In the genomic region with DNA sequence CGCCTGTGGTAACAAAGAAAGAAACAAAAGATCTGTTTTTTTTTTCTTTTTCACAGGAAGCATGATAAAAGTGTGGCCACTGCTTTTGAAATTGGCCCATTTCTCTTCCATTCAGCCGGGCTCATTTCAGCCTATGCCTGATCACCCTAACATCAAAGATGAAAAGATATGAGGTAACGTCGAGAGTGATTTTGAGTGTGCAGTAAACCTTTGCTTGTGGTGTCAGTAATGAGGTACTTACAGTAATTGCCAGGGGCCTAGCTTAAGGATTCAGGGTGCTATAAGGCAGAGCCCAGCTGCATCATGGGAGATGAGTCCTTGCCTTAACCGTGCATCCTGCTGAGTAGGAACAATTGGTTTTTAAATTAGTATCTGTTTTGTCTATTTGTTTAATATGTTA, we compare ENCODE assay signal across 19 mouse cellular contexts.
DNase-seq lines count a peak whose midpoint lies in the region; ATAC-seq and TF ChIP-seq lines count a peak whose summit lies in the region.
"Had no signal": no experiment of that assay in that cellular context is flagged by ENCODE, and none has a peak within 500 bp of the region (broad histone marks: within the 10 kb centered on the region; RNA-seq: fewer than 3 reads in every experiment).

No protein-coding gene starts in this region.

- H3K9me3 ChIP-seq in forebrain, embryonic 11.5 days (ENCODE audit: control insufficient read depth, low read length), result no peaks in the 10 kb centered on the region
- no peaks in the 10 kb centered on the region for H3K9me3 ChIP-seq in forebrain, postnatal 0 days (ENCODE audit: low read length)
- no peaks in the 10 kb centered on the region for H3K9me3 ChIP-seq in midbrain, embryonic 14.5 days (ENCODE audit: control insufficient read depth, low read length)
- H3K9me3 ChIP-seq in midbrain, postnatal 0 days (ENCODE audit: low read length), result no peaks in the 10 kb centered on the region
- no peaks in the 10 kb centered on the region for H3K9me3 ChIP-seq in limb, embryonic 11.5 days (ENCODE audit: control insufficient read depth, low read length)
- no peaks in the 10 kb centered on the region for H3K9me3 ChIP-seq in neural tube, embryonic 15.5 days (replicated peaks)
- H3K9me3 ChIP-seq: heart, embryonic 12.5 days; intestine, embryonic 15.5 days had no signal

- ATAC-seq in forebrain, embryonic 11.5 days (replicated peaks; ENCODE audit: low FRiP score), result peak; percentile 67
- ATAC-seq in forebrain, postnatal 0 days, result no peak
- ATAC-seq in midbrain, embryonic 14.5 days (ENCODE audit: low FRiP score, low TSS enrichment), result no peak
- ATAC-seq in midbrain, postnatal 0 days (ENCODE audit: low FRiP score), result no peak
- peak; percentile 32; the same call in 1 of the 2 replicates for ATAC-seq in limb, embryonic 11.5 days (ENCODE audit: insufficient number of reproducible peaks, low FRiP score, low TSS enrichment, low read depth)
- ATAC-seq in neural tube, embryonic 15.5 days (ENCODE audit: low FRiP score), result no peak
- ATAC-seq: intestine, embryonic 15.5 days; liver, postnatal 0 days had no signal

- DNase-seq in forebrain, embryonic 11.5 days (ENCODE audit: low spot score), result no peak
- DNase-seq in forebrain, postnatal 0 days, result no peak
- no peak for DNase-seq in midbrain, embryonic 14.5 days
- no peak for DNase-seq in midbrain, postnatal 0 days (ENCODE audit: low spot score)
- peak; percentile 36 for DNase-seq in limb, embryonic 11.5 days (ENCODE audit: low spot score)
- no peak for DNase-seq in gastrocnemius, adult 2 months
- DNase-seq in testis, postnatal 14 days (ENCODE audit: low spot score), result no peak
- DNase-seq: adrenal gland, adult 8-10 months; cerebellum, adult 11 months; cerebellum, postnatal 14 days; left cerebral cortex, postnatal 4 days; liver, postnatal 0 days; retina, postnatal 1 day; right cerebral cortex, postnatal 4 days; thymus, postnatal 4 days had no signal

- H3K9ac ChIP-seq in forebrain, embryonic 11.5 days (ENCODE audit: low read length), result no peak overlapping the region
- H3K9ac ChIP-seq in forebrain, postnatal 0 days, result no peak overlapping the region
- H3K9ac ChIP-seq in midbrain, embryonic 14.5 days (replicated peaks; ENCODE audit: low read length), result no peak overlapping the region
- no peak overlapping the region for H3K9ac ChIP-seq in midbrain, postnatal 0 days (replicated peaks; ENCODE audit: low read length, poor library complexity, severe bottlenecking)
- no peak overlapping the region for H3K9ac ChIP-seq in limb, embryonic 11.5 days (ENCODE audit: low read length)
- no peak overlapping the region for H3K9ac ChIP-seq in neural tube, embryonic 15.5 days (replicated peaks)
- H3K9ac ChIP-seq: heart, embryonic 12.5 days; intestine, embryonic 15.5 days; liver, postnatal 0 days had no signal

- TF ChIP-seq CTCF in forebrain, postnatal 0 days (IDR thresholded peaks at IDR 0.05; ENCODE audit: low read depth), result no peak
- no peak for TF ChIP-seq CTCF in midbrain, postnatal 0 days (IDR thresholded peaks at IDR 0.05)
- no peak for TF ChIP-seq CTCF in gastrocnemius, adult 2 months (IDR thresholded peaks at IDR 0.05)

- H3K27ac ChIP-seq in forebrain, embryonic 11.5 days (ENCODE audit: low read depth, low read length), result no peak overlapping the region
- no peak overlapping the region for H3K27ac ChIP-seq in forebrain, postnatal 0 days (ENCODE audit: low read depth, low read length)
- H3K27ac ChIP-seq in midbrain, embryonic 14.5 days (replicated peaks; ENCODE audit: low read depth, low read length), result peak overlapping the region; percentile 13; the same call in 1 of the 2 replicates
- no peak overlapping the region for H3K27ac ChIP-seq in midbrain, postnatal 0 days (ENCODE audit: low read depth, low read length)
- H3K27ac ChIP-seq in limb, embryonic 11.5 days (replicated peaks; ENCODE audit: low read depth, low read length), result no peak overlapping the region; the same call in 1 of the 2 replicates
- peak overlapping the region; percentile 46; the same call in 1 of the 2 replicates for H3K27ac ChIP-seq in neural tube, embryonic 15.5 days (replicated peaks)
- no peak overlapping the region for H3K27ac ChIP-seq in gastrocnemius, adult 2 months
- H3K27ac ChIP-seq: intestine, embryonic 15.5 days had no signal

- no peak overlapping the region for H3K4me2 ChIP-seq in forebrain, embryonic 11.5 days (ENCODE audit: low read depth, low read length, severe bottlenecking)
- no peak overlapping the region for H3K4me2 ChIP-seq in forebrain, postnatal 0 days (ENCODE audit: low read depth)
- H3K4me2 ChIP-seq in midbrain, embryonic 14.5 days (ENCODE audit: low read length), result no peak overlapping the region
- no peak overlapping the region for H3K4me2 ChIP-seq in midbrain, postnatal 0 days (ENCODE audit: low read depth, low read length, poor library complexity, severe bottlenecking)
- no peak overlapping the region for H3K4me2 ChIP-seq in limb, embryonic 11.5 days (ENCODE audit: low read depth, severe bottlenecking)
- H3K4me2 ChIP-seq in neural tube, embryonic 15.5 days, result no peak overlapping the region
- H3K4me2 ChIP-seq: heart, embryonic 12.5 days; intestine, embryonic 15.5 days had no signal

- intact Hi-C loops in gastrocnemius, adult 2 months (cut with DNase I), result no loop called here

- WGBS in forebrain, embryonic 11.5 days, result 40% methylated on average over 5 of the region's 5 CpGs
- WGBS in forebrain, postnatal 0 days, result 14% methylated on average over 5 of the region's 5 CpGs
- 37% methylated on average over 5 of the region's 5 CpGs for WGBS in midbrain, embryonic 14.5 days
- 35% methylated on average over 5 of the region's 5 CpGs for WGBS in midbrain, postnatal 0 days
- 11% methylated on average over 5 of the region's 5 CpGs for WGBS in limb, embryonic 11.5 days
- 9% methylated on average over 5 of the region's 5 CpGs for WGBS in neural tube, embryonic 15.5 days

- H3K4me1 ChIP-seq in forebrain, embryonic 11.5 days (replicated peaks; ENCODE audit: control insufficient read depth, insufficient read depth, low read length), result no peaks in the 10 kb centered on the region
- H3K4me1 ChIP-seq in forebrain, postnatal 0 days (ENCODE audit: insufficient read depth), result no peaks in the 10 kb centered on the region
- H3K4me1 ChIP-seq in midbrain, embryonic 14.5 days (ENCODE audit: control insufficient read depth, insufficient read depth, low read length), result peaks cover 7% of the 10 kb centered on the region
- H3K4me1 ChIP-seq in midbrain, postnatal 0 days (ENCODE audit: insufficient read depth, low read length), result no peaks in the 10 kb centered on the region
- 0 out of 2 replicates have a peak, but pooled peaks cover 4% of the 10 kb centered on the region for H3K4me1 ChIP-seq in limb, embryonic 11.5 days (ENCODE audit: control insufficient read depth, insufficient read depth, low read length)
- H3K4me1 ChIP-seq in neural tube, embryonic 15.5 days, result peaks cover 22% of the 10 kb centered on the region

- H3K27me3 ChIP-seq in forebrain, embryonic 11.5 days (ENCODE audit: control insufficient read depth, insufficient read depth, low read length), result no peaks in the 10 kb centered on the region
- no peaks in the 10 kb centered on the region for H3K27me3 ChIP-seq in forebrain, postnatal 0 days (ENCODE audit: insufficient read depth, low read length)
- H3K27me3 ChIP-seq in midbrain, embryonic 14.5 days (ENCODE audit: control insufficient read depth, insufficient read depth, low read length), result no peaks in the 10 kb centered on the region
- no peaks in the 10 kb centered on the region for H3K27me3 ChIP-seq in midbrain, postnatal 0 days (ENCODE audit: insufficient read depth, low read length)
- no peaks in the 10 kb centered on the region for H3K27me3 ChIP-seq in limb, embryonic 11.5 days (ENCODE audit: control insufficient read depth, insufficient read depth, low read length)
- H3K27me3 ChIP-seq in neural tube, embryonic 15.5 days (replicated peaks), result no peaks in the 10 kb centered on the region
- H3K27me3 ChIP-seq: CH12.LX; heart, embryonic 12.5 days; intestine, embryonic 15.5 days had no signal

- H3K4me3 ChIP-seq in forebrain, embryonic 11.5 days (ENCODE audit: low read depth, low read length), result no peak overlapping the region
- no peak overlapping the region for H3K4me3 ChIP-seq in forebrain, postnatal 0 days (ENCODE audit: low read depth, low read length)
- no peak overlapping the region for H3K4me3 ChIP-seq in midbrain, embryonic 14.5 days (replicated peaks; ENCODE audit: low read depth, low read length)
- no peak overlapping the region for H3K4me3 ChIP-seq in midbrain, postnatal 0 days (ENCODE audit: low read depth, low read length)
- H3K4me3 ChIP-seq in limb, embryonic 11.5 days (ENCODE audit: low read depth, low read length), result no peak overlapping the region
- no peak overlapping the region for H3K4me3 ChIP-seq in neural tube, embryonic 15.5 days (replicated peaks)
- H3K4me3 ChIP-seq in gastrocnemius, adult 2 months, result no peak overlapping the region
- H3K4me3 ChIP-seq: heart, embryonic 12.5 days; intestine, embryonic 15.5 days had no signal

- H3K36me3 ChIP-seq in forebrain, embryonic 11.5 days (ENCODE audit: control insufficient read depth, insufficient read depth, low read length), result no peaks in the 10 kb centered on the region
- H3K36me3 ChIP-seq in forebrain, postnatal 0 days (ENCODE audit: insufficient read depth), result no peaks in the 10 kb centered on the region
- no peaks in the 10 kb centered on the region for H3K36me3 ChIP-seq in midbrain, embryonic 14.5 days (ENCODE audit: control insufficient read depth, insufficient read depth, low read length)
- no peaks in the 10 kb centered on the region for H3K36me3 ChIP-seq in midbrain, postnatal 0 days (ENCODE audit: insufficient read depth, low read length)
- no peaks in the 10 kb centered on the region for H3K36me3 ChIP-seq in limb, embryonic 11.5 days (ENCODE audit: control insufficient read depth, insufficient read depth, low read length)
- no peaks in the 10 kb centered on the region for H3K36me3 ChIP-seq in neural tube, embryonic 15.5 days
- H3K36me3 ChIP-seq: heart, embryonic 12.5 days; intestine, embryonic 15.5 days had no signal

Comparison
In these comparisons a context has a peak if more than half of its experiments do, and no peak if none do; other contexts are left out.
1. ATAC-seq: peak in forebrain, embryonic 11.5 days (single experiment) and limb, embryonic 11.5 days (single experiment); none in forebrain, postnatal 0 days (single experiment), midbrain, embryonic 14.5 days (single experiment), midbrain, postnatal 0 days (single experiment) and neural tube, embryonic 15.5 days (single experiment).
2. H3K27ac ChIP-seq: peak in midbrain, embryonic 14.5 days (single experiment) and neural tube, embryonic 15.5 days (single experiment); none in forebrain, embryonic 11.5 days (single experiment), forebrain, postnatal 0 days (single experiment), midbrain, postnatal 0 days (single experiment), limb, embryonic 11.5 days (single experiment) and gastrocnemius, adult 2 months (single experiment).